Mouse (Mus musculus) kidney, adult 11 months (tissue): ENCODE measurements around the gene Plekhh1.

ENCODE experiments used
- DNase-seq: peaks from one replicate; pipeline ENCODE4 v3.0.0; 2022

The Plekhh1 gene

DNA sequence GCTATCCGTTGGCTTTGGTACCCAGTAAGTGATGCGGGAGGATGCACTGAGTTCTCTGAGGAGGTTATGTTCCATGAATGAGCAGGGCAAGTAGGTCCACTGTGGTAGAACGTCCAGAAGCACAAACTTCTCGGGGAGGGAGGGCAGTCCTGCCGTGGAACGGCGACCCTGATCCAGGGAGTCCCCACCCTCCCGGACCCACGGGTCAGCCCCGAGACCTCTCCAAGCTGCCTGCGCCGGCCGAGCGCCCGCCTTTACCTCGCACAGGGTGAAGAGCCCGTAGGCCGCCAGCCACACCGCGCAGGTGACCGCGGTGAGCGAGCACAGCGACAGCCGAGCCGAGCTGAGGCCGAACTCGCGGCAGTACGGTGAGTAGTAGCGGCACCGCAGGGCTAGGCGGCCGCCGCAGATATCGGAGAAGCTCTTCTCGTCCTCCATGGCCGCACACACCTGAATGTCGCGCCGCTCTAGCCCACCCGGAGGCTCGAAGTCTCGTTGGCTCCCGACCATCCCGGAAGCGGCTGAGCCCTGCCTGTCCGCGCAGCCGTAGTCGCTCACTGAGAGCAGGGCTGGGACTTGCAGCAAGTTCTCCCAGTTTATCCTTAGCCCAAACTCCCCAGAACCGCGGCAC lies 60.3 kb downstream of the Plekhh1 start, which contains the start of gene Pigh:
TSS of gene Pigh (minus strand) at position 470 of the 631 bp plus-strand sequence.
- peak; percentile 85 for DNase-seq

DNA sequence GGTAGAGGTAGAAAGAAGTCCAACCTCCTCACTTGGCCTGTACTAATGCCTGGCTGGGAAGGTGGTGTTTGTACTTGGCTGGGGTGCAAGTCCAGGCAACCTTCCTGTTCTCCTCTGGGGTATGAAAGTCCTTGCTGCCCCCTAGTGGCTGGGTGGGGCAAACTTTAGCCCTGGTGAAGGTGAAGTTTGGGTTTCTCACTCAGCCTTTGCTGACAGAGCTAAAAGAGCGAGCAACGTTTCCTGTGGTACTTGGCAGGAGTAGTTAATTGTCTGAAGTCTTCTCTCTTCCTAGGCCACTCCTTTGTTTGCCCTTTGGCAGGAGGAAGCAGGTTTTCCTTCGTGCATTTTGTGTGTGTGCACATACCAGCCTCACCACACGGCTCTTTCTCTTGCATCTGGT lies 63.6 kb downstream of the Plekhh1 start:
- DNase-seq: peak; percentile 81

DNA sequence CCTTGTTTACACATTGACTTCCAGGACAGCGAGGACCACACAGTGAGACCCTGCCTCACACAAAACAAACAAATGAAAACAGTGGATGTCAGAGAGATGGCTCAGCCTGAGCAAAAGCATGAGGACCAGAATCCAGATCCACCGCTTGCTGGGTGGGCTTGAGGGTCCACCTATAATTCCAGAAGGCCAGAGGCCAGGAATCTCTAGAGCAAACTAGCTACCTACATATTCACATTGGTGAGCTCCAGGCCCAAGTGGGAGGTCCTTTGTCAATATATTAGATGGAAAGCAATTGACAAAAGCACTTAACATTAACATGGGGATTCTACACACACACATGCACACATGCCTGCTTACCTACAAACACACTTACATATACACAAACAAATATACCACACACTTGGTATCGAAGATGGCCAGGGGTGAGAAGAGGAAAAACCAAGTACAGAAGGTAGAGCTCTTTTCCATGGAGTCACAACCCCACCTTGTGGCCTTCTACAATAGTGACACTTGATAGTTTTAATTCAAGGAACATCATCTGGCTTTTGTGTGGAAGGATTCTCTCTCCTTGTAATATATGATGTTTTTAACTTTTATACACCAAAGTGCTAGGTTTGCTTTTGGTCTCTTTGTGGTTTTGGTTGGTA lies 68.3 kb downstream of the Plekhh1 start:
- no peak for DNase-seq

DNA sequence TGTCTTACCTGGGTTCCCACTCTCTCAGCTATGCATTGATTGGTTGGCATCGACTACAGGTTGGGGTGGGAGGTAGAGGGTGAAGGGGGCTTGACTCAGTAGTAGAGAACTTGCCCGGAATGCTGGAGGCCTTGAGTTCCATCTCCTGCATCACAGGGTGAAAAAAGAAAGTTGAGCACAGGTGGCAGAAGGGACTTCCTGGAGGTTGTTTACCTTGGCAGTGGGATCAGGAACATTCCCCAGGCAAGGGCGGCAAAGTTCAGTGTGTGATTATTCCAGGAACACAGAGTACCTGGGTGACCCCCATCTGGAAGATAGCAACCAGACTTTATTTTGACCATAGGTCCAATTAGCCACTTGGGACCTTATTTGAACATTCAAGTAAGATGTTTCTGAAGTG lies 74.8 kb downstream of the Plekhh1 start:
- DNase-seq: peak; percentile 73

DNA sequence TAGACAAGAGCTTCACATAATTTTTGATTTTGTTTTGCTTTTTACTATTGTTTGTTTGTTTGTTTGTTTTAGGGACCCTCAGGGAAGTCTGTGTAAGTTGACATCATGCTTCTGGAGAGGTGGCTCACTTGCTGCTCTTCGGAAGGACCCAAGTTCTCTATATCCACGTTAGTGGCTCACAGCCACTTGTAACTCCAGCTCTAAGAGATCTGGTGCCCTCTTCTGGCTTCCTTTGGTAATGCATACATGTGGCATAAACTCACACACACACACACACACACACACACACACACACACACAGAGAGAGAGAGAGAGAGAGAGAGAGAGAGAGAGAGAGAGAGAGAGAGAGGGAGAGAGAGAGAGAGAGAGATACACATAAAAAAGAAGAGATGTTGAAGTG lies 75.6 kb downstream of the Plekhh1 start:
- no peak for DNase-seq

DNA sequence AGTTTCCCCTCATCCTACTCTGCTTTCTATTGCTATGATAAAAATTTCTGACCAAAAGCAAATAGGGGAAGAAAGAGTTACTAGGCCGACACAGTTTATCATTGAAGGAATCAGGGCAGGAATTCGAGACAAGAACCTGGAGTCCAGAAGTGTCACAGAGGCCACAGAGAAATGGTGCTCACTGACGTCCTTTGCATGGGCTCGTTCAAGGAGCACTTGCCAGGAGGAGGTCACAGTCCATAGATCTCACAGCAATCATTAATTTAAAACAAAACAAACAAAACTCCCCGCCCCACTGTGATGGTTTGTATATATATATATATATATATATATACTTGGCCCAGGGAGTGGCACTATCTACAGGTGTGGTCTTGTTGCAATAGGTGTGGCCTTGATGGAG lies 76.3 kb downstream of the Plekhh1 start:
- peak; percentile 44 for DNase-seq

DNA sequence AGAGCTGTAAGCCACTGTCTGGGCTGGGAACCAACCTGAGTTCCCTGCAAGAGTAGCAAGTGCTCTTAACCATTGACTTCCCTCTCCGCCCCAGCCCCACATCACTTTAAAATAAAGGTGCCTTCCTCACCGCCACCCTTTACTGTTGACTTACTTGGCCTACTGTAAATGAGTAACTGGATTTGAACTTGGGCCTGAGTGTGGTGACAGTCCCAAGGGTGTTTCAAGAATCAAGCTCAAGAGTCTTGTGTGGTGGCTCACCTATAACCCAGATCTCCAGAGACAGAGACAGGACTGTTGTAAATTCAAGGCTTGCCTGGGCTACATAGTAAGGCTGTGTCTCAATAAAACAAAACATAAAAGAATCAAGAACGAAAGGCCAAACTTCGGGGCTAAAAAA lies 90.0 kb downstream of the Plekhh1 start:
- DNase-seq: peak; percentile 41

DNA sequence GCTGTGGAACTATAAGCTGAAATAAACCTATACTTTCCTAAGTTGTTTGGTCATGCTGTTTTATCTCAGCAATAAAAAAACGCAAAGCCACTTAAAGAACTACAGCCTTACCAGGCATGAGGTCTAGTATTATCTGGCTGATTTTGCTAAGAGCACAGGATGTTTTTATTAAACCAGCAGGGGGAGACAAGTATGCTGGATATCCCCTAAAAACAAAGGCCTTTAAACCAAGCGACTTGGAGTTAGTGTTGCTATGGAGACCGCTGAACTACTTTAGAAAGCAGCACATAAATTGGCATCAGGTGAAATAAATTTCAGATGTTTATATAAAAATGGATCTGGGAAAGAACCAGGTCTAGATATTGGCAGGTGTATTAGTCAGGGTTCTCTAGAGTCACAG lies 93.9 kb downstream of the Plekhh1 start:
- no peak for DNase-seq

DNA sequence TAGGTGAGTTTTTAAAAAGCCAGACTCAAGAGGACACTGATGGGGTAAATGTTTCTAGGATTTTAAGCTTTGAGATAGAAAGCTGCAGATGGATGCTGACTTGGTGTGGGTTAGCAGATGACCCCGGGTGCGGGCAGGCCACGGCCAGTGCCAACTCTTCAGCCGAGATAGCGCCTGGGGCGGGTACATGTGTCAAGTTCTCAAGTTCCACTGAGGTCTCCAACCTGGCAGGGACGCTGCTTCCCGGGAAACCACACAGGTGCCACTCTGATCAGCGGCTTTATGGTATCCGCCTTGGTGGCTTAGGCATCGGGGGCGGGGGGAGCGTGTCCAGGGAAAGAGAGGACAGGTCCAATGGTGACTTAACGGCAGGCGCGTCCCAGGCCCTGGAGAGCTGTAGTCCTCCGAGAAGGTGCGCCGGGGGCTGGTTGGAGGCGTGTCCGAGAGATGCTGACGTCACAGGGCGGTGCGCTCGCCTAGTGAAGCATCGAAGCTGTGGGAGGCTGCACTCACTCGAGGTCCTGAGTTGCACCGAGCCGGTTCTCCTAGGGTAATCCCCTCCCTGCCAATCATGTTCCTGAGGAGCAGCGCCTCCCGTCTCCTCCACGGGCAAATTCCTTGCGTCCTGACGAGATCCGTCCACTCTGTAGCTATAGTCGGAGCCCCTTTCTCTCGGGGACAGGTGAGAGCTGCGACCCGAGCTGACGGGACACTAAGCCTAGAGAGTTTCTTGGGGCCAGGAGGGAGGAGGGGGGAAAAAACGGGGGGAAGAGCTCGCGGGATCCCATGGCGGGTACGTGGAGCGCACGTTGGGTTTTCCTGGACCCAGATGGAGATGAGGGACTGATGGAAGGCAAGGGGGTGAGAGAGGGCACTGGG lies 101.6 kb downstream of the Plekhh1 start, which contains the start of gene Arg2:
TSS of gene Arg2 (plus strand) at position 479 of the 879 bp plus-strand sequence.
- peak; percentile 78 for DNase-seq
